ENCODE assay signal across 9 mouse cellular contexts in the genomic region with DNA sequence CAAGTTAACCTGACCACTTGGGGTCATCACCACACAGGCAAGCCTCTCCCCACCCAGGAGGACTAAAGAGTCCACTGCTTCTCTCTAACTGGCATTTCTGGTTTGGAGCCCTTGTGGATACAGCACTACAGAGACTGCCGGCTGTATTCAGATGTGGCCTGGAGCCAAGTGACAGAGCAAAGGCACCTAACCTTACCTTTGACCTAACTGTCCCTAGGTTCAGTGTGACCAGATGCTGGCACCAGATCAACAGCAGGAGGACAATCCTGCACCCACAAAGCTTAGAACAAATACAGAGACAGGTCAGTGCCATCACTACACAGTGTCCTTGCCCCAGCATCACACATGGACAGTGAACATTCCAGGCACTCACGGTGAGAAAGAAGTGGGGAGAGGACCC. TPM values are rescaled to one million over a fixed set of nuclear protein-coding genes. Genes with fewer than 3 reads are reported as not detected.
DNase-seq lines count a peak whose midpoint lies in the region; ATAC-seq and TF ChIP-seq lines count a peak whose summit lies in the region.
"Had no signal": no experiment of that assay in that cellular context is flagged by ENCODE, and none has a peak within 500 bp of the region (broad histone marks: within the 10 kb centered on the region; RNA-seq: fewer than 3 reads in every experiment).

No protein-coding gene starts in this region.

- peak overlapping the region; percentile 98; the same call in 1 of the 2 replicates for H3K4me2 ChIP-seq in heart, postnatal 0 days (ENCODE audit: low read depth, low read length)
- H3K4me2 ChIP-seq in embryonic facial prominence, embryonic 15.5 days (replicated peaks): peak overlapping the region; percentile 65
- H3K4me2 ChIP-seq in liver, postnatal 0 days (ENCODE audit: low read depth, low read length): peak overlapping the region; percentile 98

- H3K27ac ChIP-seq in heart, postnatal 0 days (ENCODE audit: low read depth): no peak overlapping the region
- H3K27ac ChIP-seq in embryonic facial prominence, embryonic 15.5 days (replicated peaks): no peak overlapping the region
- H3K27ac ChIP-seq in liver, postnatal 0 days (ENCODE audit: low read depth): peak overlapping the region; percentile 95; the same call in 1 of the 2 replicates

- peak overlapping the region; percentile 88 for H3K4me3 ChIP-seq in heart, postnatal 0 days (ENCODE audit: low read depth, low read length)
- H3K4me3 ChIP-seq in embryonic facial prominence, embryonic 15.5 days (replicated peaks): peak overlapping the region; percentile 88; the same call in 1 of the 2 replicates
- peak overlapping the region; percentile 86; the same call in 1 of the 2 replicates for H3K4me3 ChIP-seq in liver, postnatal 0 days (ENCODE audit: low read depth, low read length)

- H3K36me3 ChIP-seq in heart, postnatal 0 days (replicated peaks; ENCODE audit: control insufficient read depth, insufficient read depth, low read length): peaks cover 24% of the 10 kb centered on the region
- peaks cover 25% of the 10 kb centered on the region for H3K36me3 ChIP-seq in embryonic facial prominence, embryonic 15.5 days
- H3K36me3 ChIP-seq in liver, postnatal 0 days (replicated peaks; ENCODE audit: insufficient read depth, low read length): 0 out of 2 replicates have a peak, but pooled peaks cover 4% of the 10 kb centered on the region

- DNase-seq in heart, postnatal 0 days (ENCODE audit: low spot score): no peak
- no peak for DNase-seq in heart, adult 9 months (ENCODE audit: low spot score in 2 of 2)
- peak; percentile 31 to 46 for DNase-seq in kidney, adult 8-10 months
- DNase-seq in liver, postnatal 0 days: peak; percentile 70
- no peak for DNase-seq in layer of hippocampus, adult 8-10 months (ENCODE audit: low spot score in 2 of 2)
- DNase-seq in thymus, adult 18-20 months: no peak
- DNase-seq in left cerebral cortex, adult 8-10 months (ENCODE audit: low spot score in 2 of 2): no peak
- DNase-seq: thymus, postnatal 14 days had no signal

- no peaks in the 10 kb centered on the region for H3K27me3 ChIP-seq in heart, postnatal 0 days (ENCODE audit: control insufficient read depth, insufficient read depth, low read length)
- H3K27me3 ChIP-seq in embryonic facial prominence, embryonic 15.5 days: no peaks in the 10 kb centered on the region
- H3K27me3 ChIP-seq in liver, postnatal 0 days (ENCODE audit: insufficient read depth, low read length): no peaks in the 10 kb centered on the region

- peaks cover 29% of the 10 kb centered on the region for H3K4me1 ChIP-seq in heart, postnatal 0 days (ENCODE audit: control insufficient read depth, insufficient read depth)
- H3K4me1 ChIP-seq in embryonic facial prominence, embryonic 15.5 days: peaks cover 32% of the 10 kb centered on the region
- H3K4me1 ChIP-seq in liver, postnatal 0 days (ENCODE audit: insufficient read depth): peaks cover 21% of the 10 kb centered on the region

- no peak for ATAC-seq in heart, postnatal 0 days (ENCODE audit: insufficient read depth, low read depth)
- no peak for ATAC-seq in embryonic facial prominence, embryonic 15.5 days (ENCODE audit: insufficient number of reproducible peaks, low FRiP score, low TSS enrichment, low read depth)
- ATAC-seq in liver, postnatal 0 days: peak; percentile 62

- no peaks in the 10 kb centered on the region for H3K9me3 ChIP-seq in heart, postnatal 0 days (replicated peaks; ENCODE audit: control insufficient read depth, low read length)
- H3K9me3 ChIP-seq in embryonic facial prominence, embryonic 15.5 days (replicated peaks): no peaks in the 10 kb centered on the region
- no peaks in the 10 kb centered on the region for H3K9me3 ChIP-seq in liver, postnatal 0 days (ENCODE audit: low read length)

- no peak for TF ChIP-seq CTCF in heart, postnatal 0 days (IDR thresholded peaks at IDR 0.05; ENCODE audit: low read depth)
- no peak for TF ChIP-seq CTCF in liver, postnatal 0 days (IDR thresholded peaks at IDR 0.05; ENCODE audit: low read depth)

- 32% methylated on average over 2 of the region's 2 CpGs for WGBS in heart, postnatal 0 days
- WGBS in embryonic facial prominence, embryonic 15.5 days: 66% methylated on average over 2 of the region's 2 CpGs
- WGBS in liver, postnatal 0 days (ENCODE audit: insufficient replicate concordance): 68% methylated on average over 2 of the region's 2 CpGs

- H3K9ac ChIP-seq in heart, postnatal 0 days (replicated peaks; ENCODE audit: low read depth, low read length): no peak overlapping the region
- H3K9ac ChIP-seq in embryonic facial prominence, embryonic 15.5 days: no peak overlapping the region
- H3K9ac ChIP-seq in liver, postnatal 0 days (replicated peaks): no peak overlapping the region

- no peak for TF ChIP-seq EP300 in heart, postnatal 0 days (IDR thresholded peaks at IDR 0.05; ENCODE audit: low read depth)
- TF ChIP-seq EP300 in liver, postnatal 0 days (IDR thresholded peaks at IDR 0.05; ENCODE audit: low read depth): no peak

RNA-seq across cellular contexts. Expression of gene Txndc5, which starts 2.5 kb away (rescaled TPM):
- 111 and 127 TPM in 2 replicates for total RNA-seq in heart, postnatal 0 days (2014; rRNA removed; ENCODE audit: low replicate concordance)
- 78.8 and 80.1 TPM in 2 replicates for polyA plus RNA-seq in heart, postnatal 0 days (2015; fragmentation: Nextera tagmentation; extraction: Ambion mirVana)
- 303 and 309 TPM in 2 replicates for polyA plus RNA-seq in embryonic facial prominence, embryonic 15.5 days (2015; fragmentation: Nextera tagmentation; extraction: Ambion mirVana)
- 80.6 and 87.0 TPM in 2 replicates for polyA plus RNA-seq in liver, postnatal 0 days (2015; fragmentation: Nextera tagmentation; extraction: Ambion mirVana)
- 10 to 100 TPM; 44.8 to 52.1 (median 50.0) TPM for total RNA-seq in layer of hippocampus, adult 8-10 months (2022)
- total RNA-seq in left cerebral cortex, adult 8-10 months (2022): 10 to 100 TPM; 54.9 to 60.8 (median 58.6) TPM

Comparison
In these comparisons a context has a peak if more than half of its experiments do, and no peak if none do; other contexts are left out.
1. DNase-seq: peak in kidney, adult 8-10 months (2 of 2) and liver, postnatal 0 days (single experiment); none in heart, postnatal 0 days (single experiment), heart, adult 9 months (0 of 2), layer of hippocampus, adult 8-10 months (0 of 2), thymus, adult 18-20 months (0 of 2) and left cerebral cortex, adult 8-10 months (0 of 2).
2. Peak in every context shown above with its lines, with median percentiles within 50 percentile points of each other: H3K4me2 ChIP-seq and H3K4me3 ChIP-seq.